Mouse (Mus musculus) forebrain, embryonic 12.5 days (tissue): ENCODE measurements around the gene Trio. TPM values are rescaled to one million over a fixed set of nuclear protein-coding genes. Genes with fewer than 3 reads are reported as not detected.
"Not testable (repeated sequence)": the region's sequence is repeated elsewhere in the genome, so short reads cannot be mapped to it uniquely, and the experiment has no call there.

Experiments
- ATAC-seq: fragments of 200-750 bp; cut with Nextera tagmentation; 2 replicates; pipeline ENCODE4 v1.8.0; 2017; ENCODE audit warnings: moderate TSS enrichment; ENCODE audit not compliant: low FRiP score
- H3K27ac ChIP-seq: fragments of 300-500 bp; sonication (generic); 2 replicates; pipeline ENCODE4 v1.5.1; 2016; ENCODE audit warnings: mild to moderate bottlenecking
- H3K27me3 ChIP-seq: fragments of 300-500 bp; sonication (generic); 2 replicates; pipeline ENCODE4 v1.6.1; 2016; ENCODE audit warnings: mild to moderate bottlenecking
- H3K36me3 ChIP-seq: fragments of 300-500 bp; sonication (generic); replicated peaks from 2 replicates; pipeline ENCODE4 v1.6.1; 2016; ENCODE audit warnings: mild to moderate bottlenecking
- H3K4me1 ChIP-seq: fragments of 300-500 bp; sonication (generic); 2 replicates; pipeline ENCODE4 v1.6.1; 2016
- H3K4me2 ChIP-seq: fragments of 300-500 bp; sonication (generic); 2 replicates; pipeline ENCODE4 v1.6.1; 2016; ENCODE audit warnings: mild to moderate bottlenecking, moderate library complexity
- H3K4me3 ChIP-seq: fragments of 300-500 bp; sonication (generic); replicated peaks from 2 replicates; pipeline ENCODE4 v1.5.1; 2016; ENCODE audit warnings: mild to moderate bottlenecking
- H3K9ac ChIP-seq: fragments of 300-500 bp; sonication (generic); 2 replicates; pipeline ENCODE4 v1.6.1; 2016; ENCODE audit warnings: mild to moderate bottlenecking
- H3K9me3 ChIP-seq: fragments of 300-500 bp; sonication (generic); 2 replicates; pipeline ENCODE4 v1.6.1; 2016
- WGBS: fragments of 180-500 bp; shearing (Covaris S2); methylation state at CpG from one replicate; pipeline ENCODE4 v1.1.7; 2016; 5-methylcytosine and 5-hydroxymethylcytosine counted together
- polyA plus RNA-seq: library from polyadenylated mRNA; unstranded; fragments of >200 nt; fragmentation: Nextera tagmentation; extraction: Ambion mirVana; gene quantifications from 2 replicates; pipeline ENCODE4 v1.2.1, GENCODE M21; 2016

Trio gene
- polyA plus RNA-seq, 1 experiment from 2014 or later = 46.1 TPM

DNA sequence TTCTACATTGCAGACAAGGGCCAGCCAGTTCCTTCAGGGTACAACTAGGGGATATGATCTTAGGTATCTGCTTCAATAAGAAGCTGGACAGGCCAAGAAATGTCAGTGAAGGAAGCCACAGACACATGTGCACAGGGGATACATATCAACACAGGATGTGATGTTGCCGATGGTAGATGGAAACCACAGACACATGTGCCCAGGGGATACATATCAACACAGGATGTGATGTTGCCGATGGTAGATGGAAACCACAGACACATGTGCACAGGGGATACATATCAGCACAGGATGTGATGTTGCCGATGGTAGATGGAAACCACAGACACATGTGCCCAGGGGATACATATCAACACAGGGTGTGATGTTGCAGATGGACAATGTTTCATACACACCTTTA is 197.8 kb downstream of the Trio start:
- H3K27ac ChIP-seq, H3K4me3 ChIP-seq, H3K27me3 ChIP-seq, ATAC-seq, H3K9me3 ChIP-seq, H3K9ac ChIP-seq, H3K4me2 ChIP-seq, H3K4me1 ChIP-seq: not testable (repeated sequence)
- WGBS = 95% methylated on average over 3 of the region's 3 CpGs
- peaks cover 93% of the 10 kb centered on the region for H3K36me3 ChIP-seq

GRCm38 (mm10) chr15:27826886-27827285 is 198.8 kb downstream of the Trio start:
- Histone ChIP-seq H3K9me3 (no peaks in the 10 kb centered on the region), H3K27me3 (no peaks in the 10 kb centered on the region), H3K36me3 (peaks cover 90% of the 10 kb centered on the region), H3K9ac (no peak overlapping the region), H3K4me1 (no peaks in the 10 kb centered on the region), H3K27ac (no peak overlapping the region), H3K4me2 (no peak overlapping the region), H3K4me3 (no peak overlapping the region)
- WGBS = 92% methylated on average over 4 of the region's 4 CpGs
- ATAC-seq = no peak

DNA sequence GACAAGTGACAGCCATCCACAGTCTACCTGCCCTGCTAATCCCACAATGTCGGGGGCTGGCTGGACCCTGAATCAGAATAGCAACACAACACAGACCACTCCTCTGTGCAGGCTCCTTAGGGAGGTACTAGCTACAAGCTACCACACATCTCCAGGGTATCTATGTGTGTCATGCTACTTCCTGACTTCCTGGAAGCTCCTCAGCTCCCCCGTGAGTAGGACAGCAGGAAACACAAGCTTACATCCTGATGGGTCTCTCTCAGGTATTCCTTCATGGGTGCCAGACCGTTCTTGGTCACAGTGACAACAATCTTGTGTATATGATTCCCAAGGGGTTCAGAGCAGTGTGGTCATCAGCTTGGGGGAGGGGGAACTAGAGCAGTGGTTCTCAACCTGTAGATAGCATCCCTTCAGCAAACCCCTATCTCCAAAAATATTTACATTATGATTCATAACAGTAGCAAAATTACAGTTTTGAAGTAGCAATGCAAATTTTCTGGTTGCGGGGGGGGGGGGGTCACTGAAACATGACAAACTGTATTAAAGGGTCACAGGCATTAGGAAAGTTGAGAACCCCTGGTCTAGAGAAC is 199.5 kb downstream of the Trio start:
- WGBS = 87% methylated on average over 4 of the region's 4 CpGs
- Histone ChIP-seq H3K4me3 (no peak overlapping the region), H3K36me3 (peaks cover 90% of the 10 kb centered on the region), H3K4me2 (no peak overlapping the region), H3K27ac (no peak overlapping the region), H3K27me3 (no peaks in the 10 kb centered on the region), H3K4me1 (no peaks in the 10 kb centered on the region), H3K9ac (no peak overlapping the region), H3K9me3 (no peaks in the 10 kb centered on the region)
- no peak for ATAC-seq

DNA sequence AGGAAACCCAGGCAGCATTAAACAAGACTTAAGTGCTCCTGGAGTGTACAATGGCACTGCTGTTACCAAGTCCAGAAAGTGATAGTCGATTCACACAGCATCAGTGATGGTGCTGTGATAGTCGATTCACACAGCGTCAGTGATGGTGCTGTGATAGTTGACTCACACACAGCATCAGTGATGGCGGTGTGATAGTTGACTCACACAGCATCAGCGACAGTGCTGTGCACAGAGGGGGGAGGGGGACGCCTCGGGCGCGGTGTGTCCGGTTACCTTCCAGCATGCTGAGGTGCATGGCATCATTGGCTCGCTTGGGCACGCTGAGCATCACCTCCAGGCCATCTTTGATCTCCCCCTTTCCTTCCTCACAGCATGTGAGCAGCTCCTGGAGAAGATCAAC is 200.3 kb downstream of the Trio start:
- Histone ChIP-seq H3K4me2 (no peak overlapping the region), H3K4me3 (no peak overlapping the region), H3K27ac (no peak overlapping the region), H3K4me1 (no peaks in the 10 kb centered on the region), H3K9ac (no peak overlapping the region), H3K27me3 (no peaks in the 10 kb centered on the region), H3K9me3 (no peaks in the 10 kb centered on the region), H3K36me3 (peaks cover 88% of the 10 kb centered on the region)
- WGBS = 95% methylated on average over 12 of the region's 12 CpGs
- no peak for ATAC-seq

- Histone ChIP-seq H3K4me1 (no peaks in the 10 kb centered on the region), H3K9me3 (no peaks in the 10 kb centered on the region), H3K36me3 (peaks cover 88% of the 10 kb centered on the region), H3K9ac (no peak overlapping the region), H3K27me3 (no peaks in the 10 kb centered on the region), H3K4me2 (no peak overlapping the region), H3K27ac (no peak overlapping the region), H3K4me3 (no peak overlapping the region)
- ATAC-seq = peak; percentile 61; the same call in 1 of the 2 replicates
- WGBS = 85% methylated on average over 4 of the region's 4 CpGs
Observed at GRCm38 (mm10) chr15:27823581-27823980, 202.1 kb downstream of the Trio start.

DNA sequence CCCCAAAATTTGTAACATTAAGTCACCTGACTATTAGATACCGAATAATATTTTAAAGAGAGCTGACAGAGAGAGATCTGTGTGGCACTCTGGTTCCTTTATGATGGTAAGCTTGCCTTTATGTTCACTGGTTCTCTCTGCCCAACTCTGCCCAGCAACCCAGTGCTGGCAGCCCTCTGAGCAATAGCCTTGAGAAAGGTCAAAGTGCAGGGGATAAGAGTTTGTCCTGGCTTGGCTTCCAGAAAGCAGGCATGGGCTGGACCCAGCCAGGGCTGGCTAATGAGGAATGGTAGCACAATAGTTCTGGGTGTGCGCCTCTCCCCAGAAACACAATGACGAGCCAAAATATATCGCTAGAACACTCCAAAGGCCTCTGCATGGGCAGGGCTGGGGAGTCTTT is 203.2 kb downstream of the Trio start:
- peaks cover 88% of the 10 kb centered on the region for H3K36me3 ChIP-seq
- no peak for ATAC-seq

DNA sequence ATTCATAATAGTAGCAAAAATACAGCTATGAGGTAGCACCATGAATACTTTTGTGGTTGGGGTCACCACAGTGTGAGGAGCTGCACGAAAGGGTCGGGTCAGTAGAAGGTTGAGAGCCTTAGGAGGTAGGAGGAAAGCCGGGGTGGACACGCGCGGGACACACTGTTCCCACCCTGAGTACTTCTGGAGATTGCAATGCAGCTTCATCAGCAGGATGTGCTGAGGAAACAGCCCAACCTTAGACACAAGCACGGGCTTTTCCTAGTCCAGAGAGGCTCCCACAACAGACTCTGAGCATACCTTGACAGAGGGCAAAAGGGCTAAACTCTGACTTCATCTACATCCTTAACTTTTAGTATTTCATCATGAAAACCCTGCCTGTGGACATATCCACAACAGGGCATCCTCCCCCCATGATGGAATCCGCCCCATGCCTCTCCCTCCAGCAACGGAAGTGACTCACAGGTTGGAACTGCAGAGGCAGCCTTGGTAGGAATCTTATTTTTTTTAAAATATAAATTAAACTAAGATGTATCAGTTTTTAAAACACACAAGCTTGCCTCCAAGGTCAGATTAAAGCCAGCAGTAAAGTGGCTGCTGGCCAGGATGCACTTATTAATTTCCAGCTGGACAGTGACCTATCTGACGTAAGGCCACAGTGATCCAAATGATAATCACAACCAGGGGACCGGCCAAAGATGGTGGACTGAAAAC is 203.8 kb downstream of the Trio start:
- Histone ChIP-seq H3K9me3 (no peaks in the 10 kb centered on the region), H3K36me3 (peaks cover 88% of the 10 kb centered on the region), H3K9ac (no peak overlapping the region), H3K4me2 (no peak overlapping the region), H3K4me1 (no peaks in the 10 kb centered on the region), H3K27me3 (no peaks in the 10 kb centered on the region), H3K4me3 (no peak overlapping the region), H3K27ac (no peak overlapping the region)
- WGBS = 94% methylated on average over 11 of the region's 11 CpGs
- no peak for ATAC-seq

More for the DNA sequence above, 203.2 kb downstream of the Trio start:
- Histone ChIP-seq H3K27ac (no peak overlapping the region), H3K4me1 (no peaks in the 10 kb centered on the region), H3K27me3 (no peaks in the 10 kb centered on the region), H3K4me3 (no peak overlapping the region), H3K4me2 (no peak overlapping the region), H3K9me3 (no peaks in the 10 kb centered on the region), H3K9ac (no peak overlapping the region)
- WGBS = 81% methylated on average over 4 of the region's 4 CpGs

DNA sequence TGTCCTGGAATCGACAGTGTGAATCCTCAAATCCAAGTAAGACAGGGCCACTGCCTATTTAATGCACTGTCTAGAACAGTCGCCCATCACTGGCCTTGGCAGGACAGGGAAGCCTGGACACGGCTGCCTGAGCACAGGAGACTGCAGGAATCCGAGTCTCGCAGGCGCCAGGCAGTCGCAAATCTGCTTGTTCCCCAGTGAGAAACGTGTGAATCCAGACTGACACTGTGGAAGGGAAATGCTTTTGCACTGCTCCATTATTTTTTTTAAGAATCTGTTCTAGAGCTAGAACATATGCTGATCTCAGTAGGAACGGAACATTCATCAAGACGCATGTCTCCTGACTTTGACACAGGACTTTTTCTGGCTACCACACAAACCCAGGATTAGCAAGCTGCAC is 208.6 kb downstream of the Trio start:
- ATAC-seq = no peak
- WGBS = 83% methylated on average over 10 of the region's 10 CpGs
- Histone ChIP-seq H3K36me3 (peaks cover 94% of the 10 kb centered on the region), H3K27me3 (no peaks in the 10 kb centered on the region), H3K4me3 (no peak overlapping the region), H3K4me2 (no peak overlapping the region), H3K27ac (no peak overlapping the region; the same call in 1 of the 2 replicates), H3K9ac (no peak overlapping the region), H3K9me3 (no peaks in the 10 kb centered on the region), H3K4me1 (no peaks in the 10 kb centered on the region)

DNA sequence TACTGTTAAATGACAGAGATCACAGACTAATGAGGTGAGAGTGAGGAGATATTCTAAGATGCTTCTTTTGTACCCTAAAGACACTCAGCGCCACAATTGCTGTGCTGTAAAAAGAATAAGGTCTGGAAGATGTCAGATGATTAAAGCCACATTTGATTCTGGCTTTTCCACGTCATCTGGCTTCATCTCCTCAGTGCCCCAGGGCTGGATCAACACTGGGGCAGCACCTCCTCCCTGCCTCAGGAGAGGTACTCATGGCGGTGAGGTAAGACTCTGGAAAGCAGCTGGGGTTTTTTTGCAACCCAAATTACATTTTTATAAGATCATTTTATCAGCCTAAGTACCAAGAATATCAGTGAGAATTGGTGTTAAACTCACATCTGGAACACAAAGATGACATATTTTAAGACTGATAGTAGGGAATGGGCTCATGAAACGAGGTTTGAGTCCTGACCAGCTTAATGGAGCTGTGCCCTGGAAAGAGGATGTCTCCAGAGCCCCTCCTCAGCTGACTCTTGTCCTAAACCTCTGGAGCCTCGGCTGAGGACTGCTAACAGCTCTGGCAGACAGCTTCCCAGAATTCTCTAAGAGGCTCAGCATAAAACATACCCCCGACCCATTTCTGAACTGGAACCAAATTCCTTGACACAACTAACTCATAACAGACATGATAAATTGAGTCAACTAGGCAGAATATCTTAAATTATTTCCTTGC is 210.8 kb downstream of the Trio start:
- H3K4me3 ChIP-seq = no peak overlapping the region
- no peaks in the 10 kb centered on the region for H3K9me3 ChIP-seq
- WGBS = 82% methylated on average over 6 of the region's 6 CpGs
- no peak for ATAC-seq
- H3K4me1 ChIP-seq = peaks cover 14% of the 10 kb centered on the region
- no peak overlapping the region for H3K9ac ChIP-seq
- H3K27me3 ChIP-seq = no peaks in the 10 kb centered on the region
- H3K36me3 ChIP-seq = peaks cover 78% of the 10 kb centered on the region
- no peak overlapping the region for H3K27ac ChIP-seq
- no peak overlapping the region for H3K4me2 ChIP-seq

DNA sequence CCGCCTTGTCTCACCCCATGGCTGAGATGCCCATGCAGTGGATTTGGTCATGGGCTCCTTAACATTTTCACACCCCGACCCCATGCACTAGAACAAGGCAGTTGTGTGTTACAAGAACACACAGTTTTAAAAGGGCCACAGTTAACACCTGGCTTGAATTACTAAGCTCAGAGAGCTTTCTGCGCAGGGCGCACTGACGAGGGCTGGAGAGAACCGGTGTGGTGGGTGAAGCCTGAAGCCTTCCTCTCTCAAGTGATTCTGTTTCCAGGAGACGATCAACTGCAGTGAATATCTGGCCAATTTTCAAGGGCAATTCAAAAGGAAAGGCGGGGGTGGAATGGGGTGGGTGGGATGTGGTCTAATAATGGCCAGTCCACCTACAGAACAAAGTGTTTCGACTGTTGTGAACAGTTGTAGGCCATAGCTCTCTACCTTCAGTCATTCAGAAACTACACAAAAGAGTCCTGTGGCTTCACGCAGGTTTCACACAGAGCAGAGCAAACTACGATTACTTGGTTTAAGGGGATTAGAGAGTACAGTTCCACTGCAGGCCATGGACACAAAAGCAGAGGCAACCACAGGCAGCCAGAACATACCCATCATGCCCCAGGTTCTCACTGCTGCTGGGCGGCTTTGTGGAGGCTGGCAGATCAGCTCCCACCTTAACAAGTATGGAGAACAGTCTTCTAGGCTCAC is 214.7 kb downstream of the Trio start:
- Histone ChIP-seq H3K27ac (peak overlapping the region; percentile 63), H3K36me3 (peaks cover 43% of the 10 kb centered on the region), H3K4me3 (no peak overlapping the region), H3K9ac (no peak overlapping the region), H3K4me1 (peaks cover 34% of the 10 kb centered on the region), H3K9me3 (no peaks in the 10 kb centered on the region), H3K4me2 (no peak overlapping the region), H3K27me3 (no peaks in the 10 kb centered on the region)
- peak; percentile 49; the same call in 1 of the 2 replicates for ATAC-seq
- WGBS = 44% methylated on average over 12 of the region's 12 CpGs

DNA sequence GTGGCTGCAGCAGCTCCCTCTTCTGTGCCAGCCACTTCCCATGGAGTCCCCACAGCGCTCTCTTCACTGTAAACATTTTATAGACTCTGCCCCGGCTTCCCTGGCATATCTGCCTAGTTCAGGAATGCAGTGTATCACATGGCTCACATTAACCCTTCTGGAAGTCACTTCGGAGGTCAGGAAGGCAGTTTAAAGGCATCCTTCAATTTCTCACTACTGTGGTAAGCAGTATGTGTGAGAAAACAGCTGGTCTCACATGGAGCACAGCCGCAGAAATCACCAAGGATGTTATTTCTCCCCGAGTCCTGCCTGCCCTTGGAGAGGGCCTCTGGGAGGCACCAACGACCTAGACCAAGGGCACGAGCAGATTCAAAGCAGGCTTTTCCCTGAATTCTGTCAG is 215.4 kb downstream of the Trio start:
- H3K27ac ChIP-seq = peak overlapping the region; percentile 63
- H3K36me3 ChIP-seq = peaks cover 41% of the 10 kb centered on the region
- WGBS = 78% methylated on average over 7 of the region's 7 CpGs
- H3K4me3 ChIP-seq = no peak overlapping the region
- H3K9me3 ChIP-seq = no peaks in the 10 kb centered on the region
- no peak overlapping the region for H3K4me2 ChIP-seq
- H3K9ac ChIP-seq = no peak overlapping the region
- peaks cover 34% of the 10 kb centered on the region for H3K4me1 ChIP-seq
- ATAC-seq = no peak
- H3K27me3 ChIP-seq = no peaks in the 10 kb centered on the region

DNA sequence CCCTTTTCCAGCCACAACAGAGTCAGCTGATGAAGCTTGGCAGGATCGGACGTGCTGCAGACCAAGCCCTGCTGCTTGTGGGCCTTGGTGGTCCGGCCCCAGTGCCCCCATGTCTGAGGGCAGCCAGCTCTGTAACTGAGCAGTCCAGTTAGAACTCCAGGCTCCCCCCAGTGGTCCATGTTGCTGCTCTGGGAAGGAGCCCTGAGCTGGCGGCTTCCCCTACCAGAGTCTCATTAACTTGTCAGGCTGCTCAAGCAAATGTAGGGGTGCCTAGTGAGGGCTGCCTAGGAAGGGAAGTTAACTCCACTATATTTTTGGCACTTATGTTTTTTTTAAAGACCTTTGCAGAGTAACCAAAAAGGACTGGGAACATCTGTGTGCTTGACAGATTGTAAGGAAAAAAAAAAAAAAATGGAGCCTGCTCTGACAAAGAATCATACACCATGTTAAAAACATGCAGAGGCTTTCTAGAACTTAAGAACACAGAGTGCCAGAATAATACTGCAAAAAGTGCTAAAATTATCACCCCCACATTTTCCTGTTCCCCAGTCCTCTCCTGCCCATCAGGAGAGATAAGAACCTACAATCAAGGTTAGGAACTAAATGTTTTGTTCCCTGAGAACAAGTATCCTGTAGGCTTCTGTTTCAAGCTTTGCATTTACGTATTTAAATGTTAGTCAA is 216.9 kb downstream of the Trio start:
- H3K9me3 ChIP-seq = no peaks in the 10 kb centered on the region
- no peaks in the 10 kb centered on the region for H3K27me3 ChIP-seq
- H3K4me2 ChIP-seq = no peak overlapping the region
- peaks cover 39% of the 10 kb centered on the region for H3K4me1 ChIP-seq
- peaks cover 42% of the 10 kb centered on the region for H3K36me3 ChIP-seq
- no peak overlapping the region for H3K9ac ChIP-seq
- no peak overlapping the region for H3K27ac ChIP-seq
- 56% methylated on average over 5 of the region's 5 CpGs for WGBS
- no peak overlapping the region for H3K4me3 ChIP-seq
- peak; percentile 42; the same call in 1 of the 2 replicates for ATAC-seq
